Mouse (Mus musculus): ENCODE measurements around the gene Sprn. TPM values are rescaled to one million over a fixed set of nuclear protein-coding genes. Genes with fewer than 3 reads are reported as not detected.
"Not testable (repeated sequence)": the region's sequence is repeated elsewhere in the genome, so short reads cannot be mapped to it uniquely, and the experiment has no call there.

Sprn gene
- polyA plus RNA-seq, 1 experiment from 2014 or later: 15.7 TPM

DNA sequence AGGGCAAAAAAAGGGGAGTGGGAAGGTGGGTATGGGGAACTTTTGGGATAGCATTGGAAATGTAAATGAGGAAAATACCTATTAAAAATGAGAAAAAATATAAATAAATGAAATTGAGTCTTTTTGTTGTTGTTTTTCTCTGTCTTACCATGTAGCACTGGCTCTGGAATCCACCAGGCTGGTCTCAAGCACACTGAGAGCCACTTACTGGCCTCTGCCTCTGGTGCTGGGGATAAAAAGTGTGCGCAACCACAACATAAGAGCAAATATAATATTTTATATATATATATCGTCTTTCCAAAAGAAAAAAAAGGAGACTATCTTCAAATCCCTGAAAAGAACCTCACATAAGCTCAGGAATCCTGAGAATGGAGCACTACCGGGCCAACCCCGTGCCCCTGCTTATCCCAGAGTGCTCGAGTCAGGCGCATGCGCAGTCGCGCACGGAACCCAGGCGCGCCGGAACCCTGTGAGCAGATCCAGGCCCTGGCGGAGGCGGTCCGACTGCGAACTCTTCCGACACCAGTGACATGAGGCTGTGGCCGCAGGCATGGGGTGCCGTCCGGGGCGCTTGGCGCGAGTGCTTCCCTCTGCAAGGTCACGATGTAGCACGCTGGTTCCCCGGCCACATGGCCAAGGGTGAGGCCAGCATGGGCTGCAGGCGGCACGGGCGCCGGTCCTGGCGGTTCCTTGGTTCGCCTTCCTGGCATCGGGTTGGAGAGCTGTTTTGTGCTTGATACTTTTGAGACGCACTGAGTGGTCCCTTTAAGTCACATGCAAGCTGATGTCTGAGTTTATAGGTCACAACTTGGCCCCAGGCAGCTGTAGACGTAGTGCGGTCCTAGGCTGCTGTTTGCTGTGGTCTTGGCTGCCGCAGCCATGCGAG, 17.3 kb downstream of the Sprn start, which contains the start of gene Mtg1:
TSS of gene Mtg1 (plus strand) at position 430 of the 886 bp plus-strand sequence.
- peak within 1 kb of the TSS; percentile 70 for H3K27ac ChIP-seq (replicated peaks)
- ATAC-seq (replicated peaks): peak; percentile 98
- peak within 1 kb of the TSS; percentile 79 for H3K4me2 ChIP-seq (replicated peaks)
- peaks cover 12% of the 10 kb centered on the region for H3K4me1 ChIP-seq
- peak within 1 kb of the TSS; percentile 63 for H3K4me3 ChIP-seq
- H3K9ac ChIP-seq (replicated peaks): peak within 1 kb of the TSS; percentile 68
- no peaks in the 10 kb centered on the region for H3K27me3 ChIP-seq
- no peaks in the 10 kb centered on the region for H3K9me3 ChIP-seq
- WGBS: 2% methylated on average over 39 of the region's 39 CpGs
- H3K36me3 ChIP-seq: no peaks in the 10 kb centered on the region

DNA sequence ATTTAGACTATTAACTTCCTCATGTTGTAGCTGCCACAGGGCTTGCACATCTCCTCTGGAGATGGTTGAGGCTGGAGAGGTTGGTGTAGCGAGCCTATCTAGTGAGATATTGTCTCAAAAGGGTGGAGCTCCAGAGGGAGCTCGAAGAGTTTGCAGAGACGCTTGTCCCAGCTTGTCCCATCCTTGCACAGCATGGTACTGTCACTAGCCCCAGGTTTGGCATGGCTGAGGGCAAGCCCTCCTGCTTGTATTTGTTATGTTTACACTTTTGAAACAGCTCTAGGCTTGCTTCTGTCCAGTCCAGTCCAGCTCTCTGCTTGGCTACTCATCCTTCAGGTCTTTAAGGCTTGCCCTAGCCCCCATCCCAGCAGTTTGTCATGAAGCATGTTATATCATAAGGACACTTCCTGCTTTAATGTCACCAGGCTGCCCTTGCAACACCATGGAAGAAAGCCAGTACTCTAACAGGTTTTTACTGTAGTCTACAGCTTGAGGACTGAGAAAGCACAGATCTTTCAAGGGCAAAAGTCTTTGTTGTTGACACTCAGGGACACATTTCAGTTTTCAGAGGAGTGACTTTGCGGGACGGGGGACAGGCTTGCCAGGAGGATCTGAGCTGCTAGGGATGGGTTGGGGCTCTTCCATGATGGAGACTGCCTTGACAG, 19.4 kb downstream of the Sprn start:
- Histone ChIP-seq H3K9me3 (no peaks in the 10 kb centered on the region), H3K4me2 (replicated peaks) (no peak overlapping the region), H3K4me3 (no peak overlapping the region), H3K27me3 (no peaks in the 10 kb centered on the region), H3K36me3 (no peaks in the 10 kb centered on the region), H3K9ac (replicated peaks) (no peak overlapping the region), H3K4me1 (peaks cover 9% of the 10 kb centered on the region), H3K27ac (replicated peaks) (no peak overlapping the region)
- no peak for ATAC-seq (replicated peaks)
- WGBS: 93% methylated on average over 5 of the region's 5 CpGs

DNA sequence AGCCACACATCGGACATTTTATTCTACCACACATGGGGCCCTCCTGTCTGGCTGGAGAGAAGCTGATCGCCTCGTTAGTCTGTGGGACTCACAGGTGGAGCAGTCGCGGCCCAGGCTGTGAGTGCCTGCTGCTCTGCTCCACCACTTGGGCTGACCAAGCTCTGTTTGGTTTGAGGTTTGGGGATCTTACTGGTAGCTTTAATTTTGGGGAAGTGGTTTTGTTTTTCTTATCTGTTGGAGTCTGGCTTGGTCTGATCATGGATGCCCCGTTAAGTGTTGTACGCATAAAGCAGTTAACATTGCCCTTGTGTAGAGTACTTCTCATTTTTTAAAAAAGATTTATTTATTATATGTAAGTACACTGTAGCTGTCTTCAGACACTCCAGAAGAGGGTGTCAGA, 20.6 kb downstream of the Sprn start:
- not testable (repeated sequence) for H3K9ac ChIP-seq (replicated peaks); H3K4me3 ChIP-seq; H3K27ac ChIP-seq (replicated peaks); H3K9me3 ChIP-seq; ATAC-seq (replicated peaks); H3K27me3 ChIP-seq; H3K4me2 ChIP-seq (replicated peaks); H3K4me1 ChIP-seq; H3K36me3 ChIP-seq
- 91% methylated on average over 7 of the region's 7 CpGs for WGBS

DNA sequence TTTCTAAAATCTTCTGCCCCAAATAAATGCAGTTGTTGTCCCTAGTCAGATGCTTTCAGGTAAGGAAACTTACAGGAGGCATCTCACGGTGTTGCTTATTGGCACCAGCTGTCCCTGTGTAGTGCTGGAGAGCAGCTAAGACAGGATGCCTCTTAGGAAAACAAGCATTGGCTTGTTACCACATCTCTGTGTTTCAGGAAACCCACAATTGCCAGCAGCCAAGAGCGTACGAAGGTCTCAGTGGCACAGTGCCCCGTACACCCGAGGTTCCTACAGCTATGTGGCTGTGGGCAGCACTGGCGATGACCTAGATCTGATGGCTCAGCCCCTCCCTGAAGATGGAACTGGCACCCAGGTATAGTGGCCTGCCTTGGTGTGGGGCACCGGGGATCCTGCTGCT, 22.5 kb downstream of the Sprn start:
- H3K4me2 ChIP-seq (replicated peaks); H3K27me3 ChIP-seq; H3K9me3 ChIP-seq; H3K4me1 ChIP-seq; ATAC-seq (replicated peaks); H3K27ac ChIP-seq (replicated peaks); H3K4me3 ChIP-seq; H3K36me3 ChIP-seq; H3K9ac ChIP-seq (replicated peaks): not testable (repeated sequence)
- 95% methylated on average over 7 of the region's 7 CpGs for WGBS

DNA sequence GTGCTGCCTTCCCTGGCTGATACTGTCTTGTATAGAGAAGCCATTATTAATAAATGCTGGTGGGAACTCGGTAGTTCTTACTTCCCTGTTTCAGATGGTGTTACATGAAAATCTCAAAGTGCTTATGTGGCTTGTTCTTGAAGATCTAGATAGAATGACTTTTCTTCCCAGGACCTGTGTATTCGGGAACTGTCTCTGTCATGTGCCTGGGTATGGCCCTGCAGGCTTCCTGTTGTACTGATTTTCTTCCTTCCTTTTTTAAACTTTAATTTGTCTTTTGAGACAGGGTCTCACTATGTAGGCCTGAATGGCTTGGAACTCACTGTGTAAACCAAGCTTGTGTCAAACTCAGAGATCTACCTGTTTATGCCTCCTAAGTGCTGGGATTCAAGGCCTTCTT, 26.8 kb downstream of the Sprn start:
- no peaks in the 10 kb centered on the region for H3K9me3 ChIP-seq
- no peak overlapping the region for H3K27ac ChIP-seq (replicated peaks)
- H3K4me1 ChIP-seq: peaks cover 9% of the 10 kb centered on the region; the same call in 1 of the 2 replicates
- H3K27me3 ChIP-seq: no peaks in the 10 kb centered on the region
- 91% methylated on average over 2 of the region's 2 CpGs for WGBS
- no peak overlapping the region for H3K4me2 ChIP-seq (replicated peaks)
- H3K9ac ChIP-seq (replicated peaks): no peak overlapping the region
- no peaks in the 10 kb centered on the region for H3K36me3 ChIP-seq
- ATAC-seq (replicated peaks): no peak
- no peak overlapping the region for H3K4me3 ChIP-seq

DNA sequence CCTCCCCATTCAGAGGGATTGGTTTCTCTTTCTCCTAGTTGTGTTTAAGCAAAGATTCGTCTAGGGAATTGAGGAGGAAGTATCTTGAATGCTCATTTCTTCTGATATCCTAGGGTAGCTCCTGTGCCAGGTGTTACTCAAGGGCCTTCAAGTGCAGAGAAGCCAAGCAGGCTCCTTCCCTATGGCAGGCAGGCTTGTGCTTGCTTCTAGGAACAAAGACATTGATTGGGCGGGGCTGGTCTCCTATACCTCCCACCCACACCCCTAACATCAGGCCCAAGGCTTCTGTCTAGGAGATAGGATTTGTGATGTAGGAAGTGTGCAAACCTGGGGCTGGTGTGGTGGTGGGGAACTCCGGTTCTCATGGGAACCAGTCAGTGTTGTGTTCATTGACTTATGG, 27.7 kb downstream of the Sprn start:
- H3K9me3 ChIP-seq: no peaks in the 10 kb centered on the region
- no peak overlapping the region for H3K4me3 ChIP-seq
- 90% methylated on average over 3 of the region's 3 CpGs for WGBS
- H3K27ac ChIP-seq (replicated peaks): no peak overlapping the region
- no peaks in the 10 kb centered on the region for H3K36me3 ChIP-seq
- no peak overlapping the region for H3K9ac ChIP-seq (replicated peaks)
- no peaks in the 10 kb centered on the region for H3K27me3 ChIP-seq
- ATAC-seq (replicated peaks): no peak
- peaks cover 9% of the 10 kb centered on the region; the same call in 1 of the 2 replicates for H3K4me1 ChIP-seq
- H3K4me2 ChIP-seq (replicated peaks): no peak overlapping the region

GRCm38 (mm10) chr7:140126022-140126350, 28.7 kb downstream of the Sprn start:
- Histone ChIP-seq H3K4me3 (peak overlapping the region; percentile 91), H3K9me3 (no peaks in the 10 kb centered on the region), H3K4me1 (peaks cover 9% of the 10 kb centered on the region; the same call in 1 of the 2 replicates), H3K27me3 (no peaks in the 10 kb centered on the region), H3K9ac (replicated peaks) (peak overlapping the region; percentile 83), H3K27ac (replicated peaks) (no peak overlapping the region), H3K4me2 (replicated peaks) (peak overlapping the region; percentile 94), H3K36me3 (no peaks in the 10 kb centered on the region)
- WGBS: 9% methylated on average over 5 of the region's 5 CpGs
- peak; percentile 21; the same call in 1 of the 2 replicates for ATAC-seq (replicated peaks)

GRCm38 (mm10) chr7:140125278-140126021, 29.2 kb downstream of the Sprn start:
- no peak overlapping the region for H3K27ac ChIP-seq (replicated peaks)
- no peaks in the 10 kb centered on the region for H3K27me3 ChIP-seq
- no peaks in the 10 kb centered on the region for H3K9me3 ChIP-seq
- 2% methylated on average over 40 of the region's 40 CpGs for WGBS
- peaks cover 9% of the 10 kb centered on the region; the same call in 1 of the 2 replicates for H3K4me1 ChIP-seq
- H3K9ac ChIP-seq (replicated peaks): peak overlapping the region; percentile 83
- H3K4me3 ChIP-seq: peak overlapping the region; percentile 91
- H3K4me2 ChIP-seq (replicated peaks): peak overlapping the region; percentile 94
- H3K36me3 ChIP-seq: no peaks in the 10 kb centered on the region
- ATAC-seq (replicated peaks): peak; percentile 97

- H3K27me3 ChIP-seq: no peaks in the 10 kb centered on the region
Observed at GRCm38 (mm10) chr7:140124382-140124781, 30.3 kb downstream of the Sprn start.

GRCm38 (mm10) chr7:140122765-140123164, 31.9 kb downstream of the Sprn start:
- no peaks in the 10 kb centered on the region for H3K36me3 ChIP-seq
- H3K9ac ChIP-seq (replicated peaks): no peak overlapping the region
- no peaks in the 10 kb centered on the region for H3K9me3 ChIP-seq
- no peak overlapping the region for H3K4me2 ChIP-seq (replicated peaks)
- peaks cover 9% of the 10 kb centered on the region; the same call in 1 of the 2 replicates for H3K4me1 ChIP-seq
- H3K27me3 ChIP-seq: no peaks in the 10 kb centered on the region
- WGBS: 32% methylated on average over 4 of the region's 4 CpGs
- no peak for ATAC-seq (replicated peaks)
- no peak overlapping the region for H3K4me3 ChIP-seq
- no peak overlapping the region for H3K27ac ChIP-seq (replicated peaks)

More at GRCm38 (mm10) chr7:140124382-140124781, 30.3 kb downstream of the Sprn start:
- no peak for ATAC-seq (replicated peaks)
- Histone ChIP-seq H3K4me1 (peaks cover 9% of the 10 kb centered on the region; the same call in 1 of the 2 replicates), H3K36me3 (no peaks in the 10 kb centered on the region), H3K4me3 (no peak overlapping the region), H3K4me2 (replicated peaks) (no peak overlapping the region), H3K9ac (replicated peaks) (no peak overlapping the region), H3K9me3 (no peaks in the 10 kb centered on the region), H3K27ac (replicated peaks) (no peak overlapping the region)
- 97% methylated on average over 1 of the region's 1 CpGs for WGBS

GRCm38 (mm10) chr7:140121338-140121910, 33.3 kb downstream of the Sprn start:
- no peak overlapping the region for H3K27ac ChIP-seq (replicated peaks)

More at GRCm38 (mm10) chr7:140121338-140121910, 33.3 kb downstream of the Sprn start:
- Histone ChIP-seq H3K9ac (replicated peaks) (no peak overlapping the region), H3K36me3 (no peaks in the 10 kb centered on the region), H3K4me1 (peaks cover 17% of the 10 kb centered on the region), H3K4me2 (replicated peaks) (no peak overlapping the region), H3K9me3 (no peaks in the 10 kb centered on the region), H3K27me3 (no peaks in the 10 kb centered on the region), H3K4me3 (no peak overlapping the region)
- WGBS: 64% methylated on average over 13 of the region's 13 CpGs
- no peak for ATAC-seq (replicated peaks)

Data from forebrain, embryonic 15.5 days (tissue).